Mouse (Mus musculus) ES-E14 (cell line): ENCODE results near the gene Akr1c19. TPM values are rescaled to one million over a fixed set of nuclear protein-coding genes. Genes with fewer than 3 reads are reported as not detected.
A peak's percentile ranks its signal among the peaks of the same experiment; 100 is the strongest.

Experiments
- DNase-seq: peaks from one replicate; pipeline ENCODE4 v3.0.0-alpha.2; 2013; ENCODE audit warnings: low read depth, low spot score
- H3K27ac ChIP-seq: 2 replicates; pipeline ENCODE4 v1.5.1; 2012; ENCODE audit warnings: low read depth, mild to moderate bottlenecking, low read length, moderate library complexity, mixed read lengths; ENCODE audit not compliant: poor library complexity, insufficient read depth, severe bottlenecking
- H3K36me3 ChIP-seq: 2 replicates; pipeline ENCODE4 v1.6.1; 2012; ENCODE audit warnings: mild to moderate bottlenecking, low read length, moderate library complexity, mixed read lengths; ENCODE audit not compliant: control insufficient read depth, poor library complexity, insufficient read depth, severe bottlenecking
- H3K4me1 ChIP-seq, 2 experiments: fragments of 150-350 bp in 1 of 2; sonication (generic) in 1 of 2; 2 replicates each; pipeline ENCODE4 v1.6.1; 2012; ENCODE audit warnings: low read length in 2 of 2, mild to moderate bottlenecking in 1 of 2, mixed read lengths in 1 of 2; ENCODE audit not compliant: control insufficient read depth in 2 of 2, insufficient read depth in 2 of 2, poor library complexity in 1 of 2
- H3K4me3 ChIP-seq, 2 experiments: fragments of 150-350 bp in 1 of 2; sonication (generic) in 1 of 2; 2 replicates each; pipeline ENCODE4 v1.5.1; 2012; ENCODE audit warnings: low read length in 2 of 2, low read depth in 1 of 2, mild to moderate bottlenecking in 1 of 2, mixed read lengths in 1 of 2; ENCODE audit not compliant: insufficient read depth in 1 of 2, poor library complexity in 1 of 2, severe bottlenecking in 1 of 2
- H3K9ac ChIP-seq: 2 replicates; pipeline ENCODE4 v1.6.1; 2012; ENCODE audit warnings: low read depth, mild to moderate bottlenecking, low read length, mixed read lengths; ENCODE audit not compliant: poor library complexity, insufficient read depth, severe bottlenecking
- H3K9me3 ChIP-seq: fragments of 150-350 bp; sonication (generic); 2 replicates; pipeline ENCODE4 v1.6.1; 2012; ENCODE audit warnings: low read depth, mild to moderate bottlenecking, low read length; ENCODE audit not compliant: control insufficient read depth, insufficient read depth
- CHD2 ChIP-seq: IDR thresholded peaks from 2 replicates; pipeline ENCODE4 v1.6.1; 2014; ENCODE audit warnings: mild to moderate bottlenecking, low read depth, low read length, inconsistent platforms
- HCFC1 ChIP-seq: IDR thresholded peaks from 2 replicates; pipeline ENCODE4 v1.6.1; 2012; ENCODE audit warnings: low read length, inconsistent platforms, borderline replicate concordance; ENCODE audit not compliant: insufficient read depth
- MAFK ChIP-seq: IDR thresholded peaks from 2 replicates; pipeline ENCODE4 v1.6.1; 2014; ENCODE audit warnings: mild to moderate bottlenecking, low read depth, low read length, inconsistent platforms; ENCODE audit not compliant: insufficient read depth
- ZC3H11A ChIP-seq: IDR thresholded peaks from 2 replicates; pipeline ENCODE4 v1.6.1; 2012; ENCODE audit warnings: low read depth, mild to moderate bottlenecking, inconsistent platforms, low read length, borderline replicate concordance
- ZNF384 ChIP-seq: IDR thresholded peaks from 2 replicates; pipeline ENCODE4 v1.6.1; 2012; ENCODE audit warnings: low read depth, low read length, inconsistent platforms
- in situ Hi-C, 2 experiments: fragments of 600-800 bp; cut with MboI; formaldehyde crosslinking; loops; one replicate each; pipeline ENCODE4 v1.15.1; 2025; ENCODE audit warnings: low sequenced_read_pairs in 2 of 2, inconsistent platforms in 1 of 2; ENCODE audit not compliant: unreplicated experiment in 2 of 2
- total RNA-seq: library from RNA; depleted of rRNA; stranded (reverse); fragments of 300-350 nt; gene quantifications from 2 replicates; pipeline ENCODE4 v1.2.3, GENCODE M21; 2012; rRNA removed

Gene Akr1c19
- total RNA-seq, 1 experiment: not detected

GRCm38 (mm10) chr13:4281471-4282412 lies 53.2 kb downstream of the Akr1c19 start:
- Histone ChIP-seq H3K4me1 (no peaks in the 10 kb centered on the region), H3K9me3 (no peaks in the 10 kb centered on the region), H3K27ac (no peak overlapping the region), H3K36me3 (no peaks in the 10 kb centered on the region), H3K9ac (no peak overlapping the region), H3K4me3 (no peak overlapping the region)
- in situ Hi-C loops: loop anchor here in 1 of 2 experiments (10.0 kb wide), 1 partner anchor 147 kb away; no protein-coding TSS in a partner anchor
- peak; percentile 35 for DNase-seq
- TF ChIP-seq CHD2 (no peak), HCFC1 (no peak), ZNF384 (no peak), ZC3H11A (peak; percentile 99)

- Histone ChIP-seq H3K9ac (no peak overlapping the region), H3K4me3 (no peak overlapping the region), H3K36me3 (no peaks in the 10 kb centered on the region), H3K4me1 (no peaks in the 10 kb centered on the region), H3K9me3 (no peaks in the 10 kb centered on the region), H3K27ac (no peak overlapping the region)
- DNase-seq: no peak
- TF ChIP-seq CHD2 (no peak), MAFK (no peak), HCFC1 (no peak), ZNF384 (no peak), ZC3H11A (no peak)
- in situ Hi-C loops: no loop called here
Observed at GRCm38 (mm10) chr13:4296991-4297390, 68.5 kb downstream of the Akr1c19 start.

Other genes with a start within 250 kb of the Akr1c19 start
- gene Akr1c14, start 179.7 kb upstream of the Akr1c19 start, total RNA-seq: 0.40 TPM in 1 of 2 replicates, not detected in the other
- 1.1 TPM in 1 of 2 replicates, not detected in the other for gene Akr1c18, start 78.0 kb upstream of the Akr1c19 start, total RNA-seq
- gene Akr1c13, start 37.5 kb upstream of the Akr1c19 start, total RNA-seq: 0.74 and 2.2 TPM in 2 replicates
- 0.76 TPM in 1 of 2 replicates, not detected in the other for gene Akr1c12, start 50.7 kb downstream of the Akr1c19 start, total RNA-seq
- gene Akr1c6, start 205.6 kb downstream of the Akr1c19 start, total RNA-seq: not detected in 2 replicates